Mouse (Mus musculus) heart, embryonic 13.5 days (tissue): ENCODE measurements at regions not wholly inside any gene's neighbourhood (a gene's known extent, or its start where the extent isn't known, plus 50 kb on each side); places are given as distances from the start of the nearest gene placed in this dataset.

Experiments
- ATAC-seq: fragments of 200-750 bp; cut with Nextera tagmentation; 2 replicates; pipeline ENCODE4 v1.8.0; 2017; ENCODE audit warnings: moderate TSS enrichment; ENCODE audit not compliant: insufficient number of reproducible peaks, low FRiP score, low TSS enrichment; ENCODE audit errors: extremely low read depth
- H3K27ac ChIP-seq: fragments of 300-500 bp; sonication (generic); replicated peaks from 2 replicates; pipeline ENCODE4 v1.5.1; 2015; ENCODE audit warnings: moderate library complexity, mild to moderate bottlenecking, inconsistent platforms
- H3K27me3 ChIP-seq: fragments of 300-500 bp; sonication (generic); replicated peaks from 2 replicates; pipeline ENCODE4 v1.6.1; 2015; ENCODE audit warnings: mild to moderate bottlenecking, inconsistent platforms
- H3K36me3 ChIP-seq: fragments of 300-500 bp; sonication (generic); 2 replicates; pipeline ENCODE4 v1.6.1; 2015; ENCODE audit warnings: mild to moderate bottlenecking, inconsistent platforms
- H3K4me1 ChIP-seq: fragments of 300-500 bp; sonication (generic); 2 replicates; pipeline ENCODE4 v1.6.1; 2015; ENCODE audit warnings: inconsistent platforms
- H3K4me2 ChIP-seq: fragments of 300-500 bp; sonication (generic); 2 replicates; pipeline ENCODE4 v1.6.1; 2015; ENCODE audit warnings: inconsistent platforms, mild to moderate bottlenecking, moderate library complexity
- H3K4me3 ChIP-seq: fragments of 300-500 bp; sonication (generic); 2 replicates; pipeline ENCODE4 v1.5.1; 2015; ENCODE audit warnings: moderate library complexity, mild to moderate bottlenecking, inconsistent platforms
- H3K9ac ChIP-seq: fragments of 300-500 bp; sonication (generic); 2 replicates; pipeline ENCODE4 v1.6.1; 2015; ENCODE audit warnings: inconsistent platforms, mild to moderate bottlenecking, moderate library complexity
- H3K9me3 ChIP-seq: fragments of 300-500 bp; sonication (generic); 2 replicates; pipeline ENCODE4 v1.6.1; 2016; ENCODE audit warnings: inconsistent platforms
- whole genome bisulfite sequencing: fragments of 180-500 bp; shearing (Covaris S2); methylation state at CpG from one replicate; pipeline ENCODE4 v1.1.7; 2015; ENCODE audit warnings: mixed read lengths; 5-methylcytosine and 5-hydroxymethylcytosine counted together

DNA sequence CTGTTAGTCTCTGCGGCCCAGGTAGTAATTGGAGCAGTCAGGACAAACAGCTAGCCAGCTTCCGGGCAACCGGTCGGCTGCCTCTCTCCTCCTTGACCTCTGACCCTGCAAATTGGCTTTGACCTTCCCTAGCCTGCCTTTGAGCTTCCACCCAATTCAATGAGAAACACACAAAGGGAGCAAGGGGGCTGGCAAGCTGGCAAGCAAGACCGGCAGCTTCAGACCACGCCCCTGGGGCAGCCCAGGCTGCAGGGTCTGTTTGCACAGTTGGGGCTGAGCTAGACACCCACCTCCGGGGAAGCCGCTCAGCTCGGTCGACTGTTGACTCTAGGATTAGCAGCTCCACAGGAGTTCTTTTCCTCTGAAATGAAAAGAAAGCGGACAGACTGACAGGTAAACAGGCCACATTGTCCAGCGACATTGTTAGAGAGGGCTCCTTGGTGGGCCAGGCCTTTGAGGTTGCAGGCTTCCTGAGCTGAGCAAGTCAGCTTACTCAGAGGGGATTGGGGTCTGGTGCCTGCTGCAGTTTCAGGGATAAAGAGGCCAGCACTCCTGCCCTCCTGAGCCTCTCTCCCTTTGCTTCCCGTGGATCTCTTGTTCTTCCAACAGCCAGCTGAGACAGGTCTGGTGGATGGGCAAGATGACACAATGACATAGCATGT, 116.6 kb downstream of the Inhbb start:
- H3K27ac ChIP-seq = no peak overlapping the region
- no peak overlapping the region for H3K4me3 ChIP-seq
- H3K9ac ChIP-seq = no peak overlapping the region
- H3K4me1 ChIP-seq = peaks cover 16% of the 10 kb centered on the region
- no peaks in the 10 kb centered on the region for H3K9me3 ChIP-seq
- H3K36me3 ChIP-seq = no peaks in the 10 kb centered on the region
- H3K27me3 ChIP-seq = 0 out of 2 replicates have a peak, but pooled peaks cover 8% of the 10 kb centered on the region
- no peak for ATAC-seq
- H3K4me2 ChIP-seq = no peak overlapping the region
- WGBS = 24% methylated on average over 13 of the region's 13 CpGs

DNA sequence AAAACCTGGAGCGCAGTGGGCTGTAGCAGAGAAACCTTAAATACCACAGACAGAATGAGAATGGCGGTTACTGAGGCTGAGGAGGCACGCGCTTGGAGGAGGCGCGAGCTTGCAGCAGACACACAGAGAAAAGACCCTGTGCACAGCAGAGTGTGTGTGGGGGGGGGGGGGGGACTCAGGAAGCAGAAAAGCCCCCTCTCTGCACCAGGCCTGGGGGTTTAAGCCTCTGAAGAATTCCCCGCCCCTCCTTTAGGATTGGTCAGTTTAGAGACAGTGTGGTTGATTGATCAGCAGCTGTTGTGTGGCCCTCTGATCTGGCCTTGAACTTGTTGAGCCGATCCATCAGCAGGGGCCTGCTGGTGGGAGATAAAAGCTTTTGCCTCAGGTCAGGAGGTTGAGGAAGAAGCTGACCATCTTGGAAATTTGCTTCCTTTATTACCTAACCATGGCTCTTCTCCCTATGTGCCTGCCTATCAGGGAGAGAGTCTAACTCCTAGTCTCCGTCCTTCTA, 117.5 kb downstream of the Inhbb start:
- WGBS = 38% methylated on average over 9 of the region's 9 CpGs
- Histone ChIP-seq H3K4me2 (no peak overlapping the region), H3K4me3 (no peak overlapping the region), H3K27ac (no peak overlapping the region), H3K9ac (no peak overlapping the region), H3K4me1 (peaks cover 22% of the 10 kb centered on the region), H3K27me3 (0 out of 2 replicates have a peak, but pooled peaks cover 8% of the 10 kb centered on the region), H3K36me3 (no peaks in the 10 kb centered on the region), H3K9me3 (no peaks in the 10 kb centered on the region)
- no peak for ATAC-seq

DNA sequence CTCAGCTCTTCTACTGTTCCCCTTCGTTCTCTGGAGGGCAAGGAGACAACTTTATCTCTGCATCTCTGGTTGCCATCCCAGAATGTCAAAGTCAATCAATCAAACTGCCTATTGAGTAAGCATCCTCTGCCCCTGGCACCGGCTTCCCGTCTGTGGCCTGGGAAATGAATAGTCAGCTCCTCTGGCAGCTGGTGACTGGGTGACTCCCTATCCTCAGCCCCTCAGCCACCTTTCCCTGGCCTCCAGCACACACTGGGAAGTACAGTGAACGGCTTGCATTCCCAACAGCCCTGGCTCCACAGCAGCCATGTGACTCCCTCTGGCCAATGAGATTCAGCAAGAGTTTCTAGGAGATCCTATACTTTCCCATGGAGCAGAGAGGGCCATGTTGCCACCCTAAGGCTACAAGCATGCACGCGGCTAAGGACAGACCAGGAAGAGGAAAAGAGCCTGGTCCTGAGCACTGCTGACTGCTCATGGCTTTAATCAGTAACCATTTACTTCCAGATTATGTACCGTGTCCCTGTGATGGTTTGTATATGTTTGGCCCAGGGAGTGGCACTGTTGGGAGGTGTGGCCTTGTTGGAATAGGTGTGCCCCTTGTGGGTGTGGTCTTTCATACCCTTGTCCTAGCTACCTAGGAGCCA, 119.6 kb downstream of the Inhbb start:
- ATAC-seq = no peak
- 0 out of 2 replicates have a peak, but pooled peaks cover 8% of the 10 kb centered on the region for H3K27me3 ChIP-seq
- H3K4me3 ChIP-seq = no peak overlapping the region
- H3K4me1 ChIP-seq = peaks cover 9% of the 10 kb centered on the region
- WGBS = 59% methylated on average over 7 of the region's 7 CpGs
- no peaks in the 10 kb centered on the region for H3K36me3 ChIP-seq
- H3K9ac ChIP-seq = no peak overlapping the region
- H3K27ac ChIP-seq = no peak overlapping the region
- no peaks in the 10 kb centered on the region for H3K9me3 ChIP-seq
- H3K4me2 ChIP-seq = no peak overlapping the region

DNA sequence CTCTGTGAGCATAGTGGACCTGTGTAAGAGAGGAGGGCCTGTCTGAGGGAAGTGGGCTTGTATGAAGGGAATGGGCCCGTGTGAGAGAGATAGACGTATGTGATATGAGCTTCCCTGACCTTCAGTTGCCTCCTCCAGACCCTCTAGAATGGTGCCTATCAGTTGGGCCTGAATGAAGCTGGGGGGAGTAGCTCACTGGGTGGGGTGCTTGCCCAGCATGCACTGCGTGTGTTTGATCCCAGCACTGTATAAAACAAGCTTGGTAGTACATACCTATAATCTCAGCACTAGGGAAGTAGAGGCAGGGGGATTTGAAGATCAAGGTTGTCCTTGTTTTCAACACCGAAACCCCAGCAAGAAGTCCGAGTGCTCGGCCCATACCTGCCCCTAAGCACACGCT, 120.1 kb downstream of the Inhbb start:
- ATAC-seq = no peak
- WGBS = 74% methylated on average over 7 of the region's 7 CpGs
- Histone ChIP-seq H3K4me1 (peaks cover 9% of the 10 kb centered on the region), H3K9me3 (no peaks in the 10 kb centered on the region), H3K27ac (no peak overlapping the region), H3K4me3 (no peak overlapping the region), H3K27me3 (0 out of 2 replicates have a peak, but pooled peaks cover 8% of the 10 kb centered on the region), H3K36me3 (no peaks in the 10 kb centered on the region), H3K9ac (no peak overlapping the region), H3K4me2 (no peak overlapping the region)

DNA sequence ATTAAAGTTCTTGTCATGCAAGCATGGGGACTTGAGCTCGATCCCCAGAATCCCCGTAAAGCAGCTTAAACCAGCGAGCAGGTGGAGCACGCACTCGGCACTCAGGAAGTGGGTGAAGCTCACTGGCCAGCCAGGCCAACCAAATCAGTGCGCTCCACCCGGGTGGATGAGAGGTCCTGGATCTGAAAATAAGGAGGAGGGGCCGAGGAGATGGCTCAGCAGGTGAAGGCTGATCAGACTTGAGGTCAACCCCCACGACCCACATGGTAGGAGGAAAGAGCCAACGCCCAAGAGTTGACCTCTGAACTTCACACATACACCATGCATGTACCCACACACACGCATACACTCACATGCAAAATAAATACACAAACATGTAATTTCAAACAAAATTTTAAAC, 120.8 kb downstream of the Inhbb start:
- Histone ChIP-seq H3K27ac (no peak overlapping the region), H3K9ac (no peak overlapping the region), H3K4me1 (peaks cover 9% of the 10 kb centered on the region), H3K27me3 (0 out of 2 replicates have a peak, but pooled peaks cover 8% of the 10 kb centered on the region), H3K4me3 (no peak overlapping the region), H3K4me2 (no peak overlapping the region), H3K36me3 (no peaks in the 10 kb centered on the region), H3K9me3 (no peaks in the 10 kb centered on the region)
- 87% methylated on average over 11 of the region's 11 CpGs for WGBS
- ATAC-seq = no peak

- no peak for ATAC-seq
- no peaks in the 10 kb centered on the region for H3K36me3 ChIP-seq
- H3K9me3 ChIP-seq = no peaks in the 10 kb centered on the region
- H3K4me2 ChIP-seq = no peak overlapping the region
- 57% methylated on average over 12 of the region's 12 CpGs for WGBS
- H3K27me3 ChIP-seq = 0 out of 2 replicates have a peak, but pooled peaks cover 8% of the 10 kb centered on the region
- H3K4me3 ChIP-seq = no peak overlapping the region
- H3K27ac ChIP-seq = no peak overlapping the region
- no peak overlapping the region for H3K9ac ChIP-seq
- H3K4me1 ChIP-seq = peaks cover 9% of the 10 kb centered on the region
Observed at GRCm38 (mm10) chr1:119299842-119300752, 122.0 kb downstream of the Inhbb start.

GRCm38 (mm10) chr1:119298696-119299230, 123.3 kb downstream of the Inhbb start:
- WGBS = 79% methylated on average over 6 of the region's 6 CpGs
- Histone ChIP-seq H3K27me3 (0 out of 2 replicates have a peak, but pooled peaks cover 7% of the 10 kb centered on the region), H3K27ac (no peak overlapping the region), H3K4me3 (no peak overlapping the region), H3K4me2 (no peak overlapping the region), H3K9ac (no peak overlapping the region), H3K4me1 (peaks cover 9% of the 10 kb centered on the region), H3K36me3 (no peaks in the 10 kb centered on the region), H3K9me3 (no peaks in the 10 kb centered on the region)
- no peak for ATAC-seq

- H3K4me1 ChIP-seq = peaks cover 5% of the 10 kb centered on the region
- H3K4me2 ChIP-seq = no peak overlapping the region
- 68% methylated on average over 8 of the region's 8 CpGs for WGBS
- H3K27me3 ChIP-seq = no peaks in the 10 kb centered on the region
- no peak for ATAC-seq
- no peak overlapping the region for H3K9ac ChIP-seq
- no peaks in the 10 kb centered on the region for H3K9me3 ChIP-seq
- no peaks in the 10 kb centered on the region for H3K36me3 ChIP-seq
- no peak overlapping the region for H3K27ac ChIP-seq
- H3K4me3 ChIP-seq = no peak overlapping the region
Observed at GRCm38 (mm10) chr1:119295121-119295520, 126.9 kb downstream of the Inhbb start.

GRCm38 (mm10) chr1:119293839-119294238, 128.2 kb downstream of the Inhbb start:
- no peaks in the 10 kb centered on the region for H3K36me3 ChIP-seq
- H3K4me3 ChIP-seq = no peak overlapping the region
- no peak overlapping the region for H3K9ac ChIP-seq
- H3K4me2 ChIP-seq = no peak overlapping the region
- no peak overlapping the region for H3K27ac ChIP-seq
- H3K27me3 ChIP-seq = no peaks in the 10 kb centered on the region
- H3K4me1 ChIP-seq = no peaks in the 10 kb centered on the region
- no peak for ATAC-seq
- no peaks in the 10 kb centered on the region for H3K9me3 ChIP-seq
- WGBS = 72% methylated on average over 9 of the region's 9 CpGs

- H3K9me3 ChIP-seq = no peaks in the 10 kb centered on the region
- ATAC-seq = no peak
- no peak overlapping the region for H3K4me3 ChIP-seq
- H3K36me3 ChIP-seq = no peaks in the 10 kb centered on the region
- H3K9ac ChIP-seq = no peak overlapping the region
- H3K4me2 ChIP-seq = no peak overlapping the region
- no peak overlapping the region for H3K27ac ChIP-seq
- no peaks in the 10 kb centered on the region for H3K4me1 ChIP-seq
- 71% methylated on average over 7 of the region's 7 CpGs for whole genome bisulfite sequencing
- no peaks in the 10 kb centered on the region for H3K27me3 ChIP-seq
Observed at GRCm38 (mm10) chr1:119292216-119292615, 129.8 kb downstream of the Inhbb start.
